Mouse (Mus musculus): ENCODE measurements at regions not wholly inside any gene's neighbourhood (a gene's known extent, or its start where the extent isn't known, plus 50 kb on each side); places are given as distances from the start of the nearest gene placed in this dataset.
A peak's percentile ranks its signal among the peaks of the same experiment; 100 is the strongest.

DNA sequence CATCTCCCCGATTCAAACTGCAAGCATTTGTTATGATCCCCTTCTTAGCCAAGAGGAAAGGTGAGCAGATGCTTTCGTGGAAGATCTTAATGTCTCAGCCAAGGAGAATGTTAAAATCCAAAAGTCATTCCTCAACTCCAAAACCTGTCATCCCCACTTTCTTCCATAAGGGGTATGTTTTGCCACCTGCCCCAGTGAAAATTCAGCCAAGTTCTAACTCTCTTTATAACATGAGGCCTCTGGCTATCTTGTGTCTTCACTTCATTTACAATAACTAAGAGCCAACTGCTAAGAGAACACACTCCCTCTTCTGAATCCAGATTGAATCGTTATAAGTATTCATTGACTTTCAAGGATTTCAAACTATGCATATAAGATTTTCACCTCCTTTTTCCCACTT, 246.7 kb upstream of the Adam34 start:
- H3K27me3 ChIP-seq (replicated peaks) = no peaks in the 10 kb centered on the region
- no peaks in the 10 kb centered on the region for H3K4me1 ChIP-seq
- H3K4me2 ChIP-seq = no peak overlapping the region
- no peak for ATAC-seq (ENCODE audit: low FRiP score)
- no peaks in the 10 kb centered on the region for H3K36me3 ChIP-seq
- H3K9me3 ChIP-seq (replicated peaks) = no peaks in the 10 kb centered on the region
- H3K4me3 ChIP-seq (replicated peaks) = no peak overlapping the region
- no peak overlapping the region for H3K9ac ChIP-seq (replicated peaks)
- H3K27ac ChIP-seq (replicated peaks) = no peak overlapping the region
- 91% methylated on average over 3 of the region's 3 CpGs for WGBS

DNA sequence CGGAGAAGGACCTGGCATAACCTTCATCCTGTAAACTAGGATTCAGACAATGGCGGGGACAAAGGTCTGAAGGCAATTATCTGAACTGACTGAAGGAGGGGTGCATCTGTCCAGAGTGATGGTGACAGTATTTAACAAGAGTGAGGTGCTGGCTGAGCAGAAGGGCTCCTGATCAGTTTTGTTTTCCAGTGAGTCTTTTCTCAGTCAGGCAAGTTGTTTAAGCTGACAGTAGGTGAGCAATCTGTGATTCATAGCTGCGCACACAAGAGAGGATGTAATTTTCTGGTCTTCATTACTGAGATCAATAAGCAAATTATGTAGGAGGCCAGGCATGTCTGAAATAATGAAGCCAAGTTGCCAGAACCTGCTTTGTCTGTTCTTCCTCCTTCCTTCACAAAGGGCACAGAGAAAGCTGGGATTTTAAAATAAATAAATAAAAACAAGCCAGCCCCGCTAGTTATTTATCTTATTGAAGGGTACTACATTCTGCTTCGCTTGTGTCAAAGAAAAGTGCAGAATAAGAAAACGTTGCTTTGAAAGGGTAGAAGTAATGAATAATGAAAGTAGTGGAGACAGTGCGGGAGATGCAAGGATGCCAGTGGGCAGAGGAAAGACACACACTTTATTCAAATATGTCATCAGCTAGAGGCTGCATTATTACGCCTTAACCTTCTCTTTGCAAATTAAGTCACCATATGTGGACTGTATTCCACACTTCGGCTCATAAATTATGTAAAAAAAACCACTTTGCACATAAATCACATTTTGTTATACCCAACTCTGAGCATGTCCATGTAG, 239.6 kb upstream of the Adam34 start:
- no peaks in the 10 kb centered on the region for H3K36me3 ChIP-seq
- peak overlapping the region; percentile 23 for H3K4me2 ChIP-seq
- no peak for ATAC-seq (ENCODE audit: low FRiP score)
- WGBS = 51% methylated on average over 9 of the region's 9 CpGs
- H3K4me1 ChIP-seq = no peaks in the 10 kb centered on the region
- no peak overlapping the region for H3K27ac ChIP-seq (replicated peaks)
- no peaks in the 10 kb centered on the region for H3K9me3 ChIP-seq (replicated peaks)
- no peak overlapping the region for H3K9ac ChIP-seq (replicated peaks)
- no peak overlapping the region for H3K4me3 ChIP-seq (replicated peaks)
- no peaks in the 10 kb centered on the region for H3K27me3 ChIP-seq (replicated peaks)

DNA sequence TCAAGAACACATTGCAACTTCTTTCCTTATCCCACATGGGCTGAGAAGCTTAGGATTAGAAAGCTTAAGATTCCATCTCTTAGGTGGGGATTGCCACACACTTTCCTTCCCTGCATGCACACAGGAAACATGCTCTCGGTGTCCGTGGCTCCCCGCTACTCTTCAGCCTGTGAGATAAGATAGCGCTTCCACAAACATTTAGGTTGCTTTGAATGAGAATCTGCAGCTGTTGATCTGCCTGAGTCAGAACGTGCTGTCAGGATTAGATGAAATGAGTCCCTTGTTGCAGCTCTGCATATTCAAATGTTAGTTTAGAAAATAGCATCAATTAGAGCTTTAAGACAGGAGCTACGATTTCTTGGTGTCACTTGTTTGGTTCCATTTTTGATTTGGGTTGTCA, 239.0 kb upstream of the Adam34 start:
- no peak overlapping the region for H3K4me3 ChIP-seq (replicated peaks)
- H3K4me1 ChIP-seq = no peaks in the 10 kb centered on the region
- no peak overlapping the region for H3K9ac ChIP-seq (replicated peaks)
- ATAC-seq (ENCODE audit: low FRiP score) = no peak
- H3K36me3 ChIP-seq = no peaks in the 10 kb centered on the region
- no peak overlapping the region for H3K27ac ChIP-seq (replicated peaks)
- H3K4me2 ChIP-seq = peak overlapping the region; percentile 23
- no peaks in the 10 kb centered on the region for H3K27me3 ChIP-seq (replicated peaks)
- 29% methylated on average over 6 of the region's 6 CpGs for WGBS
- no peaks in the 10 kb centered on the region for H3K9me3 ChIP-seq (replicated peaks)

- H3K4me2 ChIP-seq = no peak overlapping the region
- H3K4me3 ChIP-seq (replicated peaks) = no peak overlapping the region
- H3K36me3 ChIP-seq = no peaks in the 10 kb centered on the region
- H3K27me3 ChIP-seq (replicated peaks) = no peaks in the 10 kb centered on the region
- no peak for ATAC-seq (ENCODE audit: low FRiP score)
- no peak overlapping the region for H3K9ac ChIP-seq (replicated peaks)
- H3K27ac ChIP-seq (replicated peaks) = no peak overlapping the region
- no peaks in the 10 kb centered on the region for H3K9me3 ChIP-seq (replicated peaks)
- H3K4me1 ChIP-seq = no peaks in the 10 kb centered on the region
These were observed 221.9 kb upstream of the Adam34 start for GRCm38 (mm10) chr8:43931727-43932126.

GRCm38 (mm10) chr8:43922982-43923381, 213.1 kb upstream of the Adam34 start:
- Histone ChIP-seq H3K4me2 (no peak overlapping the region), H3K36me3 (no peaks in the 10 kb centered on the region), H3K9ac (replicated peaks) (no peak overlapping the region), H3K4me1 (no peaks in the 10 kb centered on the region), H3K27me3 (replicated peaks) (no peaks in the 10 kb centered on the region), H3K9me3 (replicated peaks) (no peaks in the 10 kb centered on the region), H3K27ac (replicated peaks) (no peak overlapping the region), H3K4me3 (replicated peaks) (no peak overlapping the region)
- no peak for ATAC-seq (ENCODE audit: low FRiP score)
- WGBS = 77% methylated on average over 3 of the region's 3 CpGs

- Histone ChIP-seq H3K36me3 (no peaks in the 10 kb centered on the region), H3K9me3 (replicated peaks) (no peaks in the 10 kb centered on the region), H3K4me2 (no peak overlapping the region), H3K9ac (replicated peaks) (no peak overlapping the region), H3K27ac (replicated peaks) (no peak overlapping the region), H3K4me1 (no peaks in the 10 kb centered on the region), H3K4me3 (replicated peaks) (no peak overlapping the region), H3K27me3 (replicated peaks) (no peaks in the 10 kb centered on the region)
- no peak for ATAC-seq (ENCODE audit: low FRiP score)
- 53% methylated on average over 7 of the region's 7 CpGs for WGBS
These were observed 211.4 kb upstream of the Adam34 start for GRCm38 (mm10) chr8:43921263-43921662.

DNA sequence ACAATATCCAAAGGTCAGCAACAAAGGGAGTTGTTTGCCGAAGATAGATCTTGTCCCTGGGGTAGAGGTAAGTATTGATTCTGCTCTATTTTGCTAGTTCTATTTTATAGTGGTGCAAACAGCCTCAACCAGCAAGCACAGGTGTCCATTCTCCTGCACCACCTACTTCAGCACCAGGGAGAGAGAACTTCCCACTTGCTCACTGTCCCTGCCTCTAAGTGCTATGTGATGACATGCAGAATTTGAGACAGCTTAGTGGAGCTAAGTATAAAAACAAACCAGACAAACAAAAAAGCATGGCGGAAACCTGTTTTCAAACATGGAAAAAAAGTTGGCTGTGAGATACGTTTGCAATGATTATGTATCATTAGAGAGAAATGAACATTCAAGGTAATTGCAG, 196.3 kb upstream of the Adam34 start:
- 74% methylated on average over 3 of the region's 3 CpGs for WGBS
- no peak overlapping the region for H3K4me3 ChIP-seq (replicated peaks)
- H3K27me3 ChIP-seq (replicated peaks) = no peaks in the 10 kb centered on the region
- no peak overlapping the region for H3K27ac ChIP-seq (replicated peaks)
- no peak overlapping the region for H3K9ac ChIP-seq (replicated peaks)
- H3K4me2 ChIP-seq = no peak overlapping the region
- H3K4me1 ChIP-seq = no peaks in the 10 kb centered on the region
- no peaks in the 10 kb centered on the region for H3K36me3 ChIP-seq
- no peak for ATAC-seq (ENCODE audit: low FRiP score)
- H3K9me3 ChIP-seq (replicated peaks) = no peaks in the 10 kb centered on the region

GRCm38 (mm10) chr8:43895171-43895570, 185.3 kb upstream of the Adam34 start:
- no peaks in the 10 kb centered on the region for H3K4me1 ChIP-seq
- H3K27ac ChIP-seq (replicated peaks) = no peak overlapping the region
- no peak for ATAC-seq (ENCODE audit: low FRiP score)
- no peak overlapping the region for H3K4me3 ChIP-seq (replicated peaks)
- no peak overlapping the region for H3K9ac ChIP-seq (replicated peaks)
- H3K9me3 ChIP-seq (replicated peaks) = no peaks in the 10 kb centered on the region
- no peaks in the 10 kb centered on the region for H3K27me3 ChIP-seq (replicated peaks)
- no peaks in the 10 kb centered on the region for H3K36me3 ChIP-seq
- no peak overlapping the region for H3K4me2 ChIP-seq

GRCm38 (mm10) chr8:43853820-43854590, 144.2 kb upstream of the Adam34 start:
- Histone ChIP-seq H3K9me3 (replicated peaks) (no peaks in the 10 kb centered on the region), H3K27me3 (replicated peaks) (no peaks in the 10 kb centered on the region), H3K27ac (replicated peaks) (no peak overlapping the region), H3K4me3 (replicated peaks) (no peak overlapping the region), H3K9ac (replicated peaks) (no peak overlapping the region), H3K36me3 (no peaks in the 10 kb centered on the region), H3K4me1 (no peaks in the 10 kb centered on the region), H3K4me2 (no peak overlapping the region)
- 60% methylated on average over 3 of the region's 3 CpGs for WGBS
- no peak for ATAC-seq (ENCODE audit: low FRiP score)

All from neural tube, embryonic 15.5 days (tissue).